Mouse (Mus musculus) CD4-positive helper T cell, adult 2 months (primary cell): ENCODE data around the gene Nup153.

Experiments used
- DNase-seq: peaks from one replicate; pipeline ENCODE4 v3.0.0-alpha.2; 2012; ENCODE audit warnings: low read depth, missing footprints, low spot score

Nup153 gene

GRCm38 (mm10) chr13:46729998-46730397 lies 2.3 kb upstream of the Nup153 start:
- no peak for DNase-seq

- DNase-seq, result peak; percentile 30
Measured at GRCm38 (mm10) chr13:46728411-46728810, 671 bp upstream of the Nup153 start.

GRCm38 (mm10) chr13:46727038-46727836 lies 503 bp downstream of the Nup153 start:
- DNase-seq, result peak; percentile 84

GRCm38 (mm10) chr13:46726288-46727037 lies 1.3 kb downstream of the Nup153 start:
- DNase-seq, result no peak

- DNase-seq, result peak; percentile 64
Measured at GRCm38 (mm10) chr13:46725227-46725626, 2.5 kb downstream of the Nup153 start.

GRCm38 (mm10) chr13:46724371-46724770 lies 3.4 kb downstream of the Nup153 start:
- DNase-seq, result peak; percentile 52

- DNase-seq, result no peak
Measured at GRCm38 (mm10) chr13:46721009-46721408, 6.7 kb downstream of the Nup153 start.

- DNase-seq, result peak; percentile 35
Measured at GRCm38 (mm10) chr13:46718893-46719400, 8.8 kb downstream of the Nup153 start.

- DNase-seq, result no peak
Measured at GRCm38 (mm10) chr13:46715976-46716639, 11.6 kb downstream of the Nup153 start.

GRCm38 (mm10) chr13:46713486-46713885 lies 14.3 kb downstream of the Nup153 start:
- DNase-seq, result no peak

GRCm38 (mm10) chr13:46703138-46703537 lies 24.6 kb downstream of the Nup153 start:
- DNase-seq, result peak; percentile 40

- DNase-seq, result no peak
Measured at GRCm38 (mm10) chr13:46701486-46701885, 26.3 kb downstream of the Nup153 start.

- DNase-seq, result no peak
Measured at GRCm38 (mm10) chr13:46699372-46699771, 28.4 kb downstream of the Nup153 start.

- no peak for DNase-seq
Measured at GRCm38 (mm10) chr13:46696788-46697187, 31.0 kb downstream of the Nup153 start.

GRCm38 (mm10) chr13:46695932-46696331 lies 31.8 kb downstream of the Nup153 start:
- DNase-seq, result no peak

GRCm38 (mm10) chr13:46695296-46695908 lies 32.3 kb downstream of the Nup153 start:
- DNase-seq, result no peak

GRCm38 (mm10) chr13:46690559-46691241 lies 37.0 kb downstream of the Nup153 start:
- DNase-seq, result peak; percentile 90

GRCm38 (mm10) chr13:46683370-46683769 lies 44.4 kb downstream of the Nup153 start:
- no peak for DNase-seq

GRCm38 (mm10) chr13:46682921-46683320 lies 44.8 kb downstream of the Nup153 start:
- DNase-seq, result no peak

GRCm38 (mm10) chr13:46677721-46678120 lies 50.0 kb downstream of the Nup153 start:
- DNase-seq, result no peak

GRCm38 (mm10) chr13:46674601-46675000 lies 53.1 kb downstream of the Nup153 start:
- DNase-seq, result no peak
